Mouse (Mus musculus) ES-Bruce4 (cell line): Measurements from ENCODE around the gene Cd247.

Source experiments
- CTCF ChIP-seq: IDR thresholded peaks from one replicate; pipeline ENCODE4 v1.8.1; 2011; ENCODE audit warnings: low read depth, low read length
- EP300 ChIP-seq: IDR thresholded peaks from 2 replicates; pipeline ENCODE4 v1.6.1; 2011; ENCODE audit warnings: low read depth, low read length; ENCODE audit not compliant: insufficient read depth
- POLR2A ChIP-seq: IDR thresholded peaks from one replicate; pipeline ENCODE4 v1.8.1; 2011; ENCODE audit warnings: low read length; ENCODE audit not compliant: insufficient read depth

GRCm38 (mm10) chr1:165833910-165834632, 45.6 kb downstream of the Cd247 start:
- TF ChIP-seq POLR2A = no peak
- no peak for TF ChIP-seq CTCF
- no peak for TF ChIP-seq EP300
